Mouse (Mus musculus) liver, postnatal 0 days (tissue): ENCODE measurements at regions not wholly inside any gene's neighbourhood (a gene's known extent, or its start where the extent isn't known, plus 50 kb on each side); places are given as distances from the start of the nearest gene placed in this dataset.

Source experiments
- ATAC-seq: fragments of 200-750 bp; cut with Nextera tagmentation; 2 replicates; pipeline ENCODE4 v1.8.0; 2017; ENCODE audit warnings: mild to moderate bottlenecking, moderate library complexity
- DNase-seq: peaks from one replicate; pipeline ENCODE4 v3.0.0-alpha.2; 2016
- H3K27ac ChIP-seq: fragments of 300-500 bp; sonication (generic); 2 replicates; pipeline ENCODE4 v1.5.1; 2014; ENCODE audit warnings: antibody characterized with exemption, moderate library complexity, mild to moderate bottlenecking, low read depth
- H3K27me3 ChIP-seq: fragments of 300-500 bp; sonication (generic); 2 replicates; pipeline ENCODE4 v1.6.1; 2014; ENCODE audit warnings: low read length, control low read depth, mixed read lengths; ENCODE audit not compliant: insufficient read depth
- H3K36me3 ChIP-seq: fragments of 300-500 bp; sonication (generic); replicated peaks from 2 replicates; pipeline ENCODE4 v1.6.1; 2014; ENCODE audit warnings: mild to moderate bottlenecking, control low read depth, low read length, moderate library complexity, mixed read lengths; ENCODE audit not compliant: insufficient read depth
- H3K4me1 ChIP-seq: fragments of 300-500 bp; sonication (generic); 2 replicates; pipeline ENCODE4 v1.6.1; 2014; ENCODE audit warnings: antibody characterized with exemption, mild to moderate bottlenecking, control low read depth; ENCODE audit not compliant: insufficient read depth
- H3K4me2 ChIP-seq: fragments of 300-500 bp; sonication (generic); 2 replicates; pipeline ENCODE4 v1.6.1; 2014; ENCODE audit warnings: low read depth, mild to moderate bottlenecking, low read length, moderate library complexity, mixed read lengths
- H3K4me3 ChIP-seq: fragments of 300-500 bp; sonication (generic); 2 replicates; pipeline ENCODE4 v1.5.1; 2014; ENCODE audit warnings: low read depth, low read length
- H3K9ac ChIP-seq: fragments of 300-500 bp; sonication (generic); replicated peaks from 2 replicates; pipeline ENCODE4 v1.6.1; 2014; ENCODE audit warnings: mild to moderate bottlenecking, moderate library complexity
- H3K9me3 ChIP-seq: fragments of 300-500 bp; sonication (generic); 2 replicates; pipeline ENCODE4 v1.6.1; 2016; ENCODE audit warnings: mild to moderate bottlenecking, control low read depth, low read length, mixed read lengths
- CTCF ChIP-seq: sonication (generic); IDR thresholded peaks from 2 replicates; pipeline ENCODE4 v1.5.1; 2016; ENCODE audit warnings: antibody characterized with exemption, low read depth
- EP300 ChIP-seq: IDR thresholded peaks from 2 replicates; pipeline ENCODE4 v1.6.1; 2016; ENCODE audit warnings: antibody characterized with exemption, low read depth, mild to moderate bottlenecking
- WGBS: fragments of 180-500 bp; shearing (Covaris S2); extraction: QIAGEN DNeasy Blood & Tissue Kit; methylation state at CpG from one replicate; pipeline ENCODE4 v1.1.7; 2014; ENCODE audit not compliant: insufficient replicate concordance; 5-methylcytosine and 5-hydroxymethylcytosine counted together

DNA sequence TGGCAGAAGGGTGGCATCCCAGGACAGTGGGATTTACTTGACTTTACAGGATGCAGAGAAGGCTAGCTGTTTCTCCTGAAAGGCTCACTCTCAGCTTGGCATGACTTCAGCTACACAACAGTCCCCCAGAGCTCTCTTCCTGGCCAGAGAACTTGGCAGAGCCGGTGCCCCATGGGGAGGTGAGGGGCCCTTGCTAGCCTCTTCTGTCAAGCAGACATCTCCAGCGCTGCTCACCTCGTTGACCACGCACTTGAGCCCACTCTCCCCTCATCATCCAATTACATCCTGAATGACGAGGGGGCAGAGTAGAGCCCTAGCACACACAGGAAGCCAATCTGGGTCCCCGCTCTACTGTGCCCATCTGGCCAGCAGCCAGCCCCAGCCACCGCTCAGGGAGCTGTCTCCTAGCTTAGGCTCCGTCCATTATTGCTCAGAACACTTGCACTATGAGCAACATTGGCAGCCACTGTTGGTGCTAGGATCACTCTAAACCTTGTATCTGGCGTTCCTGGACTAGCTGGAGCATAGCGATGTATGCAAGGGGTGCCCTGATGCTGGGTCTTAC lies 201.7 kb upstream of the A230072I06Rik start:
- Histone ChIP-seq H3K4me1 (no peaks in the 10 kb centered on the region), H3K4me2 (no peak overlapping the region), H3K9ac (no peak overlapping the region), H3K36me3 (no peaks in the 10 kb centered on the region), H3K27me3 (0 out of 2 replicates have a peak, but pooled peaks cover 3% of the 10 kb centered on the region), H3K9me3 (no peaks in the 10 kb centered on the region), H3K27ac (no peak overlapping the region), H3K4me3 (no peak overlapping the region)
- no peak for TF ChIP-seq CTCF
- no peak for TF ChIP-seq EP300
- DNase-seq: no peak
- no peak for ATAC-seq
- 66% methylated on average over 10 of the region's 10 CpGs for WGBS

DNA sequence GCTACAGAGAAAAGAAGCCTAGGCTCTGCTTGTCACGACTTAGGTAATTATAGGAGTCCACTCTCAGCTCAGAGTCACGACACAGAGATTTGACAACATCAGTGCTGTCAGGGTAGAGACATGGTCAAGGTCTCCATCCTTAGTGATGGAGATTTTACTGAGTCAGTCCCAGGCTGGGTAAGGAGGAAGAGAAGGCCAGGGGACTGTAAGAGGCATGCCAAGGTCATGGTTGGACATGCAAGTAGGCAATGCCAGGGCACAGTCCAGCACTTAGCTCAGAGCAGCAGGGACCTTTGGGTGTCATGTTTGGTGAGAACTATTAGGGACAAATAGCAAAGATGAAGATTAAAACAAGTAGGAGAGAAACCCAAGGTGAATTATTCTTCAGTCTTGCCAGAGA lies 200.7 kb upstream of the A230072I06Rik start:
- WGBS: 65% methylated on average over 2 of the region's 2 CpGs
- no peaks in the 10 kb centered on the region for H3K4me1 ChIP-seq
- no peak overlapping the region for H3K27ac ChIP-seq
- H3K9ac ChIP-seq: no peak overlapping the region
- no peaks in the 10 kb centered on the region for H3K36me3 ChIP-seq
- no peak for TF ChIP-seq CTCF
- TF ChIP-seq EP300: no peak
- no peak overlapping the region for H3K4me3 ChIP-seq
- 0 out of 2 replicates have a peak, but pooled peaks cover 3% of the 10 kb centered on the region for H3K27me3 ChIP-seq
- ATAC-seq (no peak), DNase-seq (no peak)
- H3K4me2 ChIP-seq: no peak overlapping the region
- no peaks in the 10 kb centered on the region for H3K9me3 ChIP-seq

DNA sequence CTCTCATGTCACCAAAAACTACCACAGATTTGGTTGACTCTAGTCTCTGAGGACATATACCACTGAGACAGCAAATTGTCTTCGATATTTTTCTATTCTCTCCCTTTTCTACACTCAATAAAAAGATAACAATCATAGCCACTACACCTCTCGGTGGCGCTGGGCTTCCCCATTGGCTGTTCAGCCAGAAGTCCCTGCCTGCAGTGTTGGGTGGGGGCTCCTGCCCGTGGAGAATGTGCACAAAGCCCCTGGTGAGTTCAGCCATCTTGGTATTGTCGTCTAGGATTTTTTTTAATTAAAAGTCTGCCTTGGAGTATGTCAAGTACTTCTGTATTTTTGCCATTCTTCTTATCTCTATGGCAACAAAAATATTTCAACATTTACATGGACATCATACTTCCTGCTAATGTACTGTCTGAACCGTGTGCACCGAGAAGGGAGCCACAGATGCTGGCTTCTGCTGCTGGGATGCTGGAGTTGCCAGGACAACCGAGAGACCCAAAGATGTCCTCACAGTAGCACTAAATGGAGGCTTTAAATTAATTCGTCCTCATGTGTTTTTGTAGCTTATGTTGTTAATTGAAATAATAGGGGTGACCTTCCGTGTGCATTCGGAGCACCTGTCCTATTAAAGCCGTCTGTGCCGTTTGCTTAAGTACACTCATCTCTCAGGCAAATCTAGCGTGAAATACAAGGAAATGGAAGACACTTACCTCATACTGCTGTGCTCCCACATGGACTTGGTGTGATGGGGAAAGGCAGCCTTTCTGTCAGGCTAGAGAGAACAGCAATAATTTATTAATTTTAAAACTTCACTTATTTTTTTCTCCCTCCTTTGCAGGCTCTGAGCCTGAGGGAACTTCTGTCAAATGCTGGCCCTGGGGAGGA lies 199.7 kb upstream of the A230072I06Rik start:
- Histone ChIP-seq H3K4me2 (no peak overlapping the region), H3K27ac (no peak overlapping the region), H3K9me3 (no peaks in the 10 kb centered on the region), H3K27me3 (0 out of 2 replicates have a peak, but pooled peaks cover 3% of the 10 kb centered on the region), H3K4me1 (no peaks in the 10 kb centered on the region), H3K36me3 (no peaks in the 10 kb centered on the region), H3K9ac (no peak overlapping the region), H3K4me3 (no peak overlapping the region)
- ATAC-seq: no peak
- 70% methylated on average over 14 of the region's 14 CpGs for WGBS
- no peak for DNase-seq
- no peak for TF ChIP-seq EP300
- no peak for TF ChIP-seq CTCF

DNA sequence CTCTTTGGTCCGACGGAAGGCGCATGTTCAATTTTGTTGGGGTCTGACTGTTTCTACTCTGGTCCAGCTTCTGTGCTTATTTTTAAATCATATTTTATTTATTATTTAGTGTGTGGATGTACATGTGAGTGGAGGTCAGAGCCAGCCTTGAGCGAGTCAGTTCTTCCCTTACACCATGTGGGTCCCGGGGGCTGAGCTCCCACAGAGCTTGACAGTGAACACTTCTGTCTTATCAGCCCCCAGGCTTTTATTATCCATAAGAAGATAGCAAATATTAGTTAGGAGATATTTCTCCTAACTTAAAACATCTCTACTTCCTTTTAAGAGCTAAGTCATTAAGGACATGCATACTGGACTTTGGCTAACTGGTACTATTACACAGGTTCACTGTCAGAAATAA lies 197.1 kb upstream of the A230072I06Rik start:
- Histone ChIP-seq H3K9ac (no peak overlapping the region), H3K4me1 (no peaks in the 10 kb centered on the region), H3K4me3 (no peak overlapping the region), H3K27ac (no peak overlapping the region), H3K36me3 (no peaks in the 10 kb centered on the region), H3K9me3 (no peaks in the 10 kb centered on the region), H3K4me2 (no peak overlapping the region), H3K27me3 (0 out of 2 replicates have a peak, but pooled peaks cover 3% of the 10 kb centered on the region)
- no peak for ATAC-seq
- 92% methylated on average over 5 of the region's 5 CpGs for WGBS
- TF ChIP-seq EP300 (no peak), CTCF (no peak)
- no peak for DNase-seq

DNA sequence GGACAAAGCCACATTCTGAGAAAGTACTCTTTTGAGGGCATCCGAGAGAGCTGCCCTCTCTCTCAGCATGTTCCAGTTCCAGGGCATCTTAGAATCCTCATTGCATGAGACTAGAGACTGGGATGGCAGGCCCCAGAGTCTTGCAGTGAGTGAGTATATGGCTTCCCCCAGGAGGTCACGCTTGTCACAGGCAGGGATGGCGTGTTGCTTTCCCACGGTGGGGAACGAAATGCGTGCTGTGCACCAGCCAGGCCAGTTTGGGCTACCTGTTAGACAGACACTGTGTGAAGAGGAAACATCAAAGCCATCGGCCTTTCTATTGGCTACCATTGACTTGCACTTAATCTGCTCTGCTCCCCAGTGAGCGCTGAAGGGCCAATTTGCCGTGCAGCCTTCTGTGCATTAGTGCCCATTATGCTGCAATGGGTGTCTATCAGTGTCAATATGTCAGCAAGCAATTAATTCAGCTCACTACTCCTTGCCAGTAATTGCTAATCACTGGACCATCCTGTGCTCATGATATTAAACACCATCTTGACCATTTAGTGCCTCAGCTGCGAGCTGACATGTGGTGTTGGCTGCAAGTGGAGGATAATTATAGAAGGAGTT lies 191.3 kb upstream of the A230072I06Rik start:
- no peaks in the 10 kb centered on the region for H3K9me3 ChIP-seq
- ATAC-seq (no peak), DNase-seq (no peak)
- 81% methylated on average over 10 of the region's 10 CpGs for WGBS
- no peaks in the 10 kb centered on the region for H3K36me3 ChIP-seq
- H3K4me1 ChIP-seq: no peaks in the 10 kb centered on the region
- no peak overlapping the region for H3K4me2 ChIP-seq
- no peak overlapping the region for H3K4me3 ChIP-seq
- no peak overlapping the region for H3K9ac ChIP-seq
- no peak overlapping the region for H3K27ac ChIP-seq
- no peak for TF ChIP-seq EP300
- TF ChIP-seq CTCF: no peak
- H3K27me3 ChIP-seq: no peaks in the 10 kb centered on the region

DNA sequence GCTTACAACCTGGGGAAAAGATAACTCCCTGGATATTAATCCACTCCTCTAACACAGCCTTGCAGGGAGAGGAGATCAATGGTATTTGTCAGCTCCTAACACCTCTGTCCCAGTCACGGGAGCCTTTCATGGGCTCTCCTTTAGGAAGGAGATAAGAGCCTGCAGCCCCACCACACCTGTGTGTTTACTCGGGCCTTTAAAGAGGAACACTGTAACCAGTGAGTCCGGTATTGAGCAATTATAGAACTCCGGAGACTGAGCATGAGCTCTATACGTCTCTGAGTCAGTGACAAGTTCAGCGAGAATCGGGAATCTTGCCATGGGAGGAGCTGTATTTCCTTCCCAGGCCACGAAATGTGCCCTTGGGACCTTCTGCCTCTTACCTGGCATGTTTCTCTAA lies 178.5 kb upstream of the A230072I06Rik start:
- WGBS: 44% methylated on average over 8 of the region's 8 CpGs
- Histone ChIP-seq H3K27me3 (peaks cover 5% of the 10 kb centered on the region; the same call in 1 of the 2 replicates), H3K36me3 (no peaks in the 10 kb centered on the region), H3K9ac (no peak overlapping the region), H3K4me3 (no peak overlapping the region), H3K27ac (no peak overlapping the region), H3K4me2 (no peak overlapping the region), H3K4me1 (no peaks in the 10 kb centered on the region), H3K9me3 (no peaks in the 10 kb centered on the region)
- DNase-seq (no peak), ATAC-seq (no peak)
- TF ChIP-seq CTCF (no peak), EP300 (no peak)
